Mouse (Mus musculus) limb, embryonic 12.5 days (tissue): ENCODE data around the gene Qpctl. TPM values are rescaled to one million over a fixed set of nuclear protein-coding genes. Genes with fewer than 3 reads are reported as not detected.

ENCODE experiments used
- ATAC-seq: fragments of 200-750 bp; cut with Nextera tagmentation; 2 replicates; pipeline ENCODE4 v1.8.0; 2017; ENCODE audit warnings: low read depth, moderate TSS enrichment; ENCODE audit not compliant: insufficient number of reproducible peaks, insufficient read depth, low FRiP score, low TSS enrichment
- H3K27ac ChIP-seq: fragments of 300-500 bp; sonication (generic); 2 replicates; pipeline ENCODE4 v1.5.1; 2016; ENCODE audit warnings: mild to moderate bottlenecking, moderate library complexity
- H3K27me3 ChIP-seq: fragments of 300-500 bp; sonication (generic); 2 replicates; pipeline ENCODE4 v1.6.1; 2016; ENCODE audit warnings: mild to moderate bottlenecking, moderate library complexity
- H3K36me3 ChIP-seq: fragments of 300-500 bp; sonication (generic); 2 replicates; pipeline ENCODE4 v1.6.1; 2016; ENCODE audit warnings: mild to moderate bottlenecking, moderate library complexity
- H3K4me1 ChIP-seq: fragments of 300-500 bp; sonication (generic); replicated peaks from 2 replicates; pipeline ENCODE4 v1.6.1; 2016
- H3K4me2 ChIP-seq: fragments of 300-500 bp; sonication (generic); 2 replicates; pipeline ENCODE4 v1.6.1; 2016; ENCODE audit warnings: mild to moderate bottlenecking, moderate library complexity
- H3K4me3 ChIP-seq: fragments of 300-500 bp; sonication (generic); replicated peaks from 2 replicates; pipeline ENCODE4 v1.5.1; 2016; ENCODE audit warnings: mild to moderate bottlenecking
- H3K9ac ChIP-seq: fragments of 300-500 bp; sonication (generic); replicated peaks from 2 replicates; pipeline ENCODE4 v1.6.1; 2016; ENCODE audit warnings: mild to moderate bottlenecking, moderate library complexity
- H3K9me3 ChIP-seq: fragments of 300-500 bp; sonication (generic); 2 replicates; pipeline ENCODE4 v1.6.1; 2016; ENCODE audit warnings: mild to moderate bottlenecking, moderate library complexity
- WGBS: fragments of 180-500 bp; shearing (Covaris S2); methylation state at CpG from one replicate; pipeline ENCODE4 v1.1.7; 2016; 5-methylcytosine and 5-hydroxymethylcytosine counted together
- polyA plus RNA-seq: library from polyadenylated mRNA; unstranded; fragments of >200 nt; fragmentation: Nextera tagmentation; extraction: Ambion mirVana; gene quantifications from 2 replicates; pipeline ENCODE4 v1.2.1, GENCODE M21; 2016

Qpctl gene
- polyA plus RNA-seq = 15.9 and 17.2 TPM in 2 replicates

DNA sequence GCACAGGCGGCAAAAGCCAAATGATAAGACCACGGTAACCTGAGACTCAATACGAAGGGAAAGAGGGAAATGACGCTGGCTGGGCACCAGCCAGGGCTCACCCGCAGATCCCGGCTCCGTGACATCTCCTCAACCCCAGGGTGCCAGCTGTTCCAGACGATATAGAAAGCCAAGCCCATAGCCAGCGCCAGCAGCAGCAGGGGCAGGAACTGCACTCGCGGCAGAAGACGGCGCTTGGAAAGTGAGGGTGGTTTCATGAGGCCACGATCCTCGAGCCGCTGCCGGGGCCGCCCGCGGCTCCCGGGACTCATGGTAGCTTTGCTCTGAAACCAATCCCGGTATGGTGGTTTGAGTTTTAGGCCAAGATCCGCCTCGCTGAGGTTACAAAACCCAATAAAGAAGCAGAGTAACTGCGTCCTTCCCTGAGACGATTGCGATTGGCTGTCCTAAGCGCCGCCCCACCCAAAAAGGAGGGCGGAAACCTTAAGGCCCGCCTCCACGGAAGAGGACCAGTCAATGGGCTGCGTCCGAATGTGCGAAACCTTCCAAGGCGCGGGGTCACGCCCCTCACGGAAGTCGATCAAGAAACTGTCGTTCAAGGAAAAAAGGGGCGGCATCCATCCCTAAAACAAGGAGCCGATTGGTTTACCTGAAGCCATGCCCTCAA lies at the start of gene Qpctl:
Qpctl (minus strand) TSS at position 417 of the 667 bp plus-strand sequence.
- Histone ChIP-seq H3K4me1 (peaks cover 16% of the 10 kb centered on the region), H3K4me2 (peak within 1 kb of the TSS; percentile 86), H3K9me3 (no peaks in the 10 kb centered on the region), H3K27ac (peak within 1 kb of the TSS; percentile 82), H3K27me3 (no peaks in the 10 kb centered on the region), H3K9ac (peak within 1 kb of the TSS; percentile 74), H3K36me3 (peaks cover 44% of the 10 kb centered on the region), H3K4me3 (peak within 1 kb of the TSS; percentile 69)
- under 1% methylated on average over 43 of the region's 43 CpGs for WGBS
- peak; percentile 96 for ATAC-seq

DNA sequence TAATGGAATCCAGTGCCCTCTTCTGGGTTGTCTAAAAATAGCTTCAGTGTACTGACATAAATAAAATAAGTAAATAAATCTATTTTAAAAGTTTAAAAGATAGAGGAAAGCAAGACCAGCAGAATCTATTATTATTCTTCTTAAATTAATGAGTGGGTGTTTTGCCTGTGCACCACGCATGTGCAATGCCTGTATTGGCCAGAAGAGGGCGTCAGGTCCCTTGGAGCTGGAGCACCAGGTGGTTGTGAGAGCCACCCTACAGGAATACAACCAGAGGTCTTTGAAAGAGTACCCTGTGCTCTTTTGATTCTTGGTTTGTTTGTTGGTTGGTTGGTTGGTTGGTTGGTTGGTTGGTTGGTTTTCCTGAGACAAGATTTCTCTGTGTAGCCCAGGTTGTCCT lies 48.9 kb upstream of the Qpctl start:
- no peaks in the 10 kb centered on the region for H3K4me1 ChIP-seq
- 31% methylated on average over 2 of the region's 2 CpGs for WGBS
- peaks cover 7% of the 10 kb centered on the region; the same call in 1 of the 2 replicates for H3K9me3 ChIP-seq
- H3K9ac ChIP-seq = no peak overlapping the region
- no peak overlapping the region for H3K4me3 ChIP-seq
- no peak overlapping the region for H3K4me2 ChIP-seq
- no peak overlapping the region for H3K27ac ChIP-seq
- H3K36me3 ChIP-seq = peaks cover 85% of the 10 kb centered on the region
- no peaks in the 10 kb centered on the region for H3K27me3 ChIP-seq
- ATAC-seq = no peak

DNA sequence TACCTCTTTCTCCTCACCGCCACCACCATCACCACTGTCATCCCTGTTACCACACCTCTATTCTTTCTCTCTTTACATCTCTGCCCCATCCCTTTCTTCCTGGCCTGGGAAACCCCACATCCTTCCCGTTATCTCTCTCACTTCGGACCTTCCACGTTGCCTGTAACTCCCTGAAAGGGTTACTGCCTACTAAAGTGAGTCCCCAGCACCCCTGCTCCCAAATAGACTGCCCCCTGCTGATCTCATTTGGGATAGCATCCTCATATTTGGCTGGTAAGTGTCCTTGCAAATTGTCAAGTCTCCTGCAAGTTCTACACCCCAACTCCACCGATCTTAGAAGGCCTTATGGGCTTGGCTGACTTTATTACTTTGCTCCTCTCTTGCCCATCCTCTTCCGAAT lies 47.6 kb upstream of the Qpctl start:
- WGBS = 64% methylated on average over 6 of the region's 6 CpGs
- Histone ChIP-seq H3K36me3 (peaks cover 84% of the 10 kb centered on the region), H3K4me1 (no peaks in the 10 kb centered on the region), H3K9ac (no peak overlapping the region), H3K9me3 (peaks cover 7% of the 10 kb centered on the region; the same call in 1 of the 2 replicates), H3K4me3 (no peak overlapping the region), H3K27me3 (no peaks in the 10 kb centered on the region), H3K27ac (no peak overlapping the region), H3K4me2 (no peak overlapping the region)
- no peak for ATAC-seq

DNA sequence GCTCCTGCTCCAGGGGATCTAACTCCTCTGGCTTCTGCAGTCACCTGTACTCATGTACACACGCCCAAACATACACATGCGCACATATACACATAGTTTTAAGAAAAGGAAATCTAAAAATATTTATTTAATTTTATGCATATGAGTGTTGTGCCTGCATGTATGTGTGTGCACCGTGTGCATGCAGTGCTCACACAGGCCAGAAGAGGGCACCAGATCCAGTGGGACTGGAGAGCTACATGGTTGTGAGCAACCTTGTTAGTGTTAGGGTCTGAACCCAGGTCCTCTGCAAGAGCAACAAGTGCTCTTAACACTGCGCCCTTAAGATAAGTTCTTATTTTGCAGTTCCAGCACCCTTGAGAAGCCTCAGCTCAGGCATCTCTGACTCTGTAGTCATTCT lies 45.6 kb upstream of the Qpctl start:
- Histone ChIP-seq H3K4me3 (no peak overlapping the region), H3K4me1 (no peaks in the 10 kb centered on the region), H3K9ac (no peak overlapping the region), H3K27ac (no peak overlapping the region), H3K9me3 (peaks cover 7% of the 10 kb centered on the region; the same call in 1 of the 2 replicates), H3K36me3 (peaks cover 86% of the 10 kb centered on the region), H3K27me3 (no peaks in the 10 kb centered on the region), H3K4me2 (no peak overlapping the region)
- WGBS = 94% methylated on average over 4 of the region's 4 CpGs
- ATAC-seq = no peak

DNA sequence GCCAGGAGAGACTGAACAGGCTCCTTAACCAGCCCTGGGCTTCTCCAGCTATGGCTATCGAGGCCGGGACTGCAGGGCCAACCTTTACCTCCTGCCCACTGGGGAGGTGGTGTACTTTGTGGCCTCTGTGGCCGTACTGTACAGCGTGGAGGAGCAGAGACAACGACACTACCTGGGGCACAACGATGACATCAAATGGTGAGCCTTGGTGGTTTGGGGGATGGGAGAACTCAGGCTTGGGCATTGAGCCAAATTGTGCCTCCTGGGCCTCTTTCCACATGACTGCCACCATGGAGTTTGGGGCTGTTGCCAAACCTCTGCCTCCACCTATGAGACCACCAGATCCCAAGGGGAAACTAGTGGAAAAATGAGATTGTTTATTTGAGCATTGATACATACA lies 35.7 kb upstream of the Qpctl start:
- H3K4me3 ChIP-seq = no peak overlapping the region
- peak overlapping the region; percentile 53; the same call in 1 of the 2 replicates for H3K27ac ChIP-seq
- 84% methylated on average over 6 of the region's 6 CpGs for WGBS
- H3K4me1 ChIP-seq = peaks cover 22% of the 10 kb centered on the region
- peaks cover 10% of the 10 kb centered on the region for H3K27me3 ChIP-seq
- ATAC-seq = no peak
- H3K4me2 ChIP-seq = no peak overlapping the region
- peaks cover 45% of the 10 kb centered on the region for H3K36me3 ChIP-seq
- H3K9me3 ChIP-seq = no peaks in the 10 kb centered on the region
- H3K9ac ChIP-seq = no peak overlapping the region

DNA sequence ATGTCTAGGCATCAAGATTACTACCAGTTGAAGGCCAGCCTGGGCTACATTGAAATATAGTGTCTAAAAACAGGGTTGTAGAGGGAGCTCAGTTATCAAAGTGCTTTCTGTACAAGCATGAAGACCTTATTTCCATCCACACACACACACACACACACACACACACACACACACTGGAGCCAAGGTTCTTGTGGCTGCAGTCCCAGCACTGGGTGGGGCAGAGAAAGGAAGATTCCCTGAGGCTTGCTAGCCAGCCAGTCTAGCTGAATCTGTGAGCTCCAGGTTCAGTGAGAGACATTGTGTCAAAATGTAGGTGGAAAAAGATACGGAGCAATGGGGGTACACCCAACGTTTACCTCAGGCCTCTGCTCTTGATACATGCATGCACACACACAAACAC lies 35.2 kb upstream of the Qpctl start:
- H3K4me3 ChIP-seq = no peak overlapping the region
- H3K36me3 ChIP-seq = peaks cover 44% of the 10 kb centered on the region
- no peaks in the 10 kb centered on the region for H3K9me3 ChIP-seq
- peak overlapping the region; percentile 53; the same call in 1 of the 2 replicates for H3K27ac ChIP-seq
- 83% methylated on average over 2 of the region's 2 CpGs for WGBS
- H3K27me3 ChIP-seq = peaks cover 15% of the 10 kb centered on the region
- peaks cover 25% of the 10 kb centered on the region for H3K4me1 ChIP-seq
- no peak overlapping the region for H3K4me2 ChIP-seq
- no peak overlapping the region for H3K9ac ChIP-seq
- no peak for ATAC-seq

DNA sequence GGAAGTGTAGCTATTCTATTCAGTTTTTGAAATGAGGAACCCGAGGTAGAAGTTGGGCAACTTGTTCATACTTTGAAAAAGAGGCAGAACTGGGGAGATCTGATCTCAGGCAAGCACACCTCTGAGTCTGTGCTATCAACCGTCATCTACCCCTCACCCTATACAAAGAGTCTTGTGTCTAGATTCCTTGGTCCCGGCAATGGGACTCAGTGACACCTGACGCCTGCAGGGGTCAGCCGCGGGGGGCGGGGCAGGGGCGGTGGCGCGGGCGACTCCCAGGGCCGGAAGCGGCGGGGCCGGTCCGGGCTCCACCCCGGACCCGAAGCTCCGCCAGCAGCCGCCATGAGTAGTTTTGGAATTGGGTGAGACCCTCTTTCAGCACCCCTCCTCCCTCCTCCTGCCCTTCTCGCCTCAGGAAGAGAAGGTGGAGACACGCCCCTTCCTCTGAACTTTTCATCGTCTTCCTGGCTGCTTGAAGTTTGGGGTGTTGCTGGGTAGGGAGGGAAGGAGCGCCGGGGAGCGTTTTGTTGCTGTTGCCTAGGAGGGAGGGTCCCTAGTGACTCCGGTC lies 31.9 kb upstream of the Qpctl start:
- H3K36me3 ChIP-seq = peaks cover 18% of the 10 kb centered on the region; the same call in 1 of the 2 replicates
- no peak for ATAC-seq
- peak overlapping the region; percentile 67 for H3K9ac ChIP-seq
- WGBS = 1% methylated on average over 27 of the region's 27 CpGs
- peaks cover 6% of the 10 kb centered on the region; the same call in 1 of the 2 replicates for H3K9me3 ChIP-seq
- peak overlapping the region; percentile 58 for H3K4me3 ChIP-seq
- no peak overlapping the region for H3K27ac ChIP-seq
- peak overlapping the region; percentile 83 for H3K4me2 ChIP-seq
- H3K27me3 ChIP-seq = peaks cover 48% of the 10 kb centered on the region
- peaks cover 40% of the 10 kb centered on the region for H3K4me1 ChIP-seq

DNA sequence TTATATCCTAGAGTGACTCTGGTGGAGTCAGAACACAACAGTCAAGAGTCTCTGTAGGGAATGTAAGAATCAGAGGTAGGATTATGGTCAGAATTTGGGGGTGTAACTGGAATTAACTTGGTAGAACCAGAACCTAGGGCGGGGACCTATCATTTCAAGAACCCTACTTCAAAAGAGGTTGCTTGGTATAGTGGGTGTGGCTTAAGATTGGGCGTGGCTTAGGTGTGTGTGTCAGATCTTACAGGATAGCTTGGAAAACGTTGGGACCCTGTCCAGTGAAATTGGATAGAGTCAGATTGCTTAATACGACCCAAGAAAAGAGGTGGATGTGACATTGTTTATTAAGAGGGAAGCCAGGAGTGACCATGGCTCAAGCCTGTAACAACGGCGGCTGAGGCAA lies 30.8 kb upstream of the Qpctl start:
- WGBS = 37% methylated on average over 6 of the region's 6 CpGs
- H3K4me3 ChIP-seq = peak overlapping the region; percentile 33; the same call in 1 of the 2 replicates
- peaks cover 11% of the 10 kb centered on the region; the same call in 1 of the 2 replicates for H3K36me3 ChIP-seq
- no peak overlapping the region; the same call in 1 of the 2 replicates for H3K4me2 ChIP-seq
- peaks cover 11% of the 10 kb centered on the region; the same call in 1 of the 2 replicates for H3K9me3 ChIP-seq
- H3K4me1 ChIP-seq = peaks cover 38% of the 10 kb centered on the region
- H3K9ac ChIP-seq = no peak overlapping the region
- H3K27ac ChIP-seq = no peak overlapping the region
- ATAC-seq = no peak
- H3K27me3 ChIP-seq = peaks cover 56% of the 10 kb centered on the region

DNA sequence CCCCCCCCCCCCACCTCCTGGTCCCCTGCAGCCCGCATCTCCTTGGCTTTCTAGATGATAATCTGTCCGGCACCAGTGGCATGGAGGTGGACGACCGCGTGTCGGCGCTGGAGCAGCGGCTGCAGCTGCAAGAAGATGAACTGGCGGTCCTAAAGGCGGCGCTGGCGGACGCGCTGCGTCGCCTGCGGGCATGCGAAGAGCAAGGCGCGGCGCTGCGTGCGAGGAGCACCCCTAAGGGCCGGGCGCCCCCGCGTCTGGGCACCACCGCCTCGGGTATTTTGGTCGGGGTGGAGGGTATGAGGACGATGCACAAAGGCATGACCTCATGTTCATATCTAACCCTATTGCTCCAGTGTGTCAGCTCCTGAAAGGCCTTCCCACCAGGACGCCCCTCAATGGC lies 30.1 kb upstream of the Qpctl start:
- Histone ChIP-seq H3K36me3 (peaks cover 9% of the 10 kb centered on the region; the same call in 1 of the 2 replicates), H3K4me3 (peak overlapping the region; percentile 33), H3K9ac (0 out of 2 replicates have a peak overlapping the region, but pooled peaks have one; percentile 34), H3K27me3 (peaks cover 62% of the 10 kb centered on the region), H3K9me3 (peaks cover 11% of the 10 kb centered on the region; the same call in 1 of the 2 replicates), H3K4me1 (peaks cover 32% of the 10 kb centered on the region), H3K27ac (no peak overlapping the region), H3K4me2 (peak overlapping the region; percentile 56)
- no peak for ATAC-seq
- WGBS = under 1% methylated on average over 31 of the region's 32 CpGs

DNA sequence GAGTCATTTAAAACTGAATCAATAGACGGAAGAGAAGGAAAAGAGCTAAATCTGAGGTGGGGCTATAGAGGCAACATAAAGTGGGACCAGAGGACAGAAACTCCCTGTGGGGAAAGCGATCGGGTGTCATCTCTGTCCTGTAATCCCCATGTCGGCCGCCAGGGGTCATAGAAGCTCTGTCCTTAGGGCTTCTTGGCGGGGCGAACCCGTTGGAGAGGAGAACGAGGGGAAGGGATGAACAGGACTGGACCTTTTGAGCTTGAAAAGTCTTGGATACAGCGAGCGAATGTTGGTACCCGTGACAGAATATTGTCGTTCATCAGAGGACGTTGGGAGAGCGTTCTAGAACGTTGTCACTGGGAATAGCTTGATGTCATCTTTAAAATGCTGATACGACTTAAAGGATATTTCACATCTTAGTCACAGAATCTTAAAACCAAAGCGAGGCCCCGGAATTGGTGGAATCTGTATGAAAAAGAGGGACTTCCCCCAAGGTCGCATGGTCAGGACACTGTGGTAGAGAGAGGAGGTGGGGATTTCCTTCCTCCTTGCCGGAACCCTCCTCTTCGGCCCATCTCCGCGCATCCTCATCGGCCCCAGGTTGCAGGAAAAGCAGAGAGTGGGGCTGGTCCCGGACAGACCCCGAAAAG lies 29.5 kb upstream of the Qpctl start:
- Histone ChIP-seq H3K4me1 (peaks cover 32% of the 10 kb centered on the region), H3K27me3 (peaks cover 66% of the 10 kb centered on the region), H3K9ac (0 out of 2 replicates have a peak overlapping the region, but pooled peaks have one; percentile 34), H3K4me2 (peak overlapping the region; percentile 56), H3K36me3 (peaks cover 3% of the 10 kb centered on the region; the same call in 1 of the 2 replicates), H3K9me3 (peaks cover 11% of the 10 kb centered on the region; the same call in 1 of the 2 replicates), H3K4me3 (peak overlapping the region; percentile 33), H3K27ac (no peak overlapping the region)
- no peak for ATAC-seq
- 7% methylated on average over 27 of the region's 27 CpGs for WGBS

DNA sequence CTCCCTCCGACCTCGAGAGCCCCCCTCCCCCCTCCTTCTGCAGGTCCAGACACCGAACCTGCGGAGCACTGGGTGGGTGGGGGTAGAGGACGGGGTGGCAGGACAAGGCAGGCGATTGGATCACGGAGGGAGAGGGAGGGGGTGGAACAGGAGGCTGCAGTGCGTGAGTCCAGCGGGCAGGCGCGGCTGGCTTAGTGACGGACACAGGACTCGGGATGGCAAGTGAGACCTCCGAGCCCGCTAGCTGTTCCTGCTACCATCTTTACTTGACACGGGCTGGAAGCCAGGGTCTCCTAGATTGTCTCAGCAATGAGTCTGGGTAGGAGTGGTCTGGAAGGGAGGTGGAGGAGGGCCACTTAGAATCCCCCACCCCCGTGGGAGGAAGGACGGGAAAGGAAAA lies 28.9 kb upstream of the Qpctl start:
- Histone ChIP-seq H3K4me2 (0 out of 2 replicates have a peak overlapping the region, but pooled peaks have one; percentile 8), H3K36me3 (no peaks in the 10 kb centered on the region), H3K4me1 (peaks cover 32% of the 10 kb centered on the region), H3K9me3 (peaks cover 11% of the 10 kb centered on the region; the same call in 1 of the 2 replicates), H3K9ac (no peak overlapping the region), H3K27ac (no peak overlapping the region), H3K27me3 (peaks cover 66% of the 10 kb centered on the region), H3K4me3 (peak overlapping the region; percentile 6; the same call in 1 of the 2 replicates)
- WGBS = 6% methylated on average over 18 of the region's 18 CpGs
- no peak for ATAC-seq
